Mouse (Mus musculus): ENCODE measurements around the gene Ano8.

DNA sequence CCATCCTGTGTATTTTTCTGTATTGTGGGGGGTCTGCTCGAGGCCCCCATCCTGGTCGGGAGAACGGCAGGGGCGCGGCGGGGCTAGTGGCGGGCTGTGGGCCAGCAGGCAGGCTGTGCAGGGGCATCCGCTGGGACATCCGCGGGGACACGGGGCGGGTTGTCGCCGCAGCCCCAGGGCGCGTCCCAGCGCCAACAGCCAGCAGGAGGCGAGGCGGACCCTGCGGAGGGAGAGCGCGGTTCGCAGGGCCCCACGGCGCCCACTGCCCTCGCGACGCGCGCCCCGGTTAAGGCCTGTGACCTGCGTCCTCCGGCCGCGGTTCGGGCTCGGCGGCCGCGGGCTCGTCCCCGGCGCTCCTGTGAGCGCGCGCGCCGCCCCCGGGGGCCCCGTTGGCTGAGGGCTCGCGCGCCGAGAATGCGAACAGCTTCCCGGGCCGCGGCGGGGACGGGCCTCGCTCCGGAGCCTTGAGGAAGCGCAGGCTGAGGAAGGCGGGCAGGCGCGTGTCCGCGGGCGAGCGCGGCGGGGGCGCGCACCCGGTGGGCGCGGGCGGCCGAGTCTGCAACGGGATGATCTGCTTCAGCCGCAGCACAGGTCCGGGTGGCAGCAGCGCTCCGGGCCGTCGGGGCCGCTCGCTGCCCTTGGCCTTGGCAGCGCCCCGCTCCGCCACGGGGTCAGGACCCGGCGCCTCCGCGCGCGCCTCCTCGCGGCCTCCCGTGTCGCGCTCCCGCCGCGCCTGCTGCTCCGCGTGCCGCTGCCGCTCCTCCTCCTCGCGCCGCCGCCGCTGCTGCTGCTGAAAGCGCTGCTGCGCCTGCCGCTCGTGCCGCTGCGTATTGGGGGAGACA lies 9.4 kb downstream of the Ano8 start:
- TF ChIP-seq CTCF (IDR thresholded peaks at IDR 0.05; ENCODE audit: low read depth, low read length) (peak; percentile 29; the same call in 1 of the 2 replicates), POLR2A (IDR thresholded peaks at IDR 0.05; ENCODE audit: extremely low read depth, insufficient read depth, low read length) (no peak)
